Mouse (Mus musculus) thymus, postnatal 4 days (tissue): Measurements from ENCODE around the gene Rnf41.
A peak's percentile ranks its signal among the peaks of the same experiment; 100 is the strongest.

Experiments
- DNase-seq: peaks from one replicate; pipeline ENCODE4 v3.0.0; 2021

The Rnf41 gene

DNA sequence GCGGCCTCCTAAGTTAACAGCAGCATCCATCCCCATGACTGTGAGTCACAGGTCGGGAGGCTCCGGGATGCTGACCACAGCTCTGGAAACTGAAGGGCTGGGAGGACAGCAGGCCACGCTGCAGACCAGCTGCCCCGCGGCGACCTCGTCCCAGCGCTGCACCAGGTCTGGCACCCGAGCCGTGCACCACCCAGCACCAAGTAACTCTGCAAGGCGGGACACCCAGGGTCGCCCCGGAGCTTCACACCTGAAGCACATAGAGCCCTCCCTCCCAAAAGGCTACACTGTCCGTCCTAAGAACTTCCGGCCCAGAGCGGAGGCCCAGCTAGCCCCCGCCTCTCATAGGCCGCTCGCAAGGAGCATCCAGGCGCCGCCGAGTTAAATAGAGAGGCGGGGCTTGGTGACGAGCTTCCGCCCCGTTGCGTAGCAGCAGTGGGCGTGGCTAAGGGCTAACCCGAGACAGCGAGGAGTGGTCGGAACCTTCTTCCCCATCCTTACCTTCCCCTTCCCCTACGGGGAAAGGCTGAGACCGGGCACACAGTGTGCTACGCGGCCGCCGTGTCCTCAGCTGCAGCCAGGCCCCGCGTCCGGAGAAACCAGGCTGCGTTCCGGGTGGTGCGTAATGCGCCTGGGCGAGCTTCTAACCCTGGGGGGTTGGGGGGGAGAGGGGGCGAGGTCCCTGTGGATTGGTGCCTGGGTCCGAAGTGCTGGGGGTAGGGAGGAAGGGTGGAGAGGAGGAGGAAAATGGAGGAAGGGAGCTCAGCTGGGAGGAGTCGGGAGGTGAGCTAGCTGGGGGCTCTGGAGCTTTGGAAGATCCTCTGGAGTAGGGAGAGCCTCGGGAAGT lies at the start of gene Rnf41, which contains the start of gene Nabp2:
TSS of gene Rnf41 (plus strand) at position 447 of the 844 bp plus-strand sequence.
TSS of gene Nabp2 (minus strand) at position 282 of the 844 bp plus-strand sequence.
- peak; percentile 98 for DNase-seq

DNA sequence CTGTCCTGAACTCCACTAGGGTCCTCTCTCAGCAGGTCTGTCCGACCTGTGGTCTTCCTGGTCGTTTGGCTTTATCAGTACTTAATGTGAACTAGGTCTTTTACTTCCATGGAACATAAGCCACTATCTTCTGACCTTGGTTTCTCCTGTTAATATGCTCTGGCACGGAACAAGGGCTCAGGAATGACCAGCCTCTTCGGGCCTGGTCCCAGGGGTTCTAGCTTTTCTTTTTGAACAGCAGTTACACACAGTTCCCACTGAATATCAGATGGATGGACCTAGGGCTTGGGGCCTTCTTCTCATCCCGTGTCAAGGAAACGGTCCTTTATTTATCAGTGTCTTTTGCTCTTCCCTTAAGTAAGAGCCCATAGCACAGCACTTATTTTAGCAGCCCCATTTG lies 49.6 kb upstream of the Rnf41 start:
- no peak for DNase-seq

DNA sequence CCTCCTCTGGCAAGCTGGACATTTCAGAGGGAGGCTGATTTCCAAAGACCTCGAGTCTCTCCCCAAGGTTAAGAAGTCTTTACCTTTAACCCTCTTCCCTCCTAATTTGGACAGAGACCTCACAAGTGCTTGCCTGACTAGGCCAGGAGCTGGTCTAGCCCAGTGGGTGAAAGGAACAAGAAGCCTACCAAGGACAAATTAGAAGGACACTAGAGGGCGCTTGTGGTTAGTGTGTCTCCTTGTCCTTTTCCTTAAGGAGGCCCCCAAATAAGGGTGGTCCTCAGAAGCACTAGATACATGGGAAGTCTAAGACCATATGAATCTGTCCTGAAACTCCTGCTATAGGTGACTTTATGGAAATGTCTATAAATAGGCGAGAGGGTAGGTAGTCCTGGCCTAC lies 48.9 kb upstream of the Rnf41 start:
- DNase-seq = no peak

DNA sequence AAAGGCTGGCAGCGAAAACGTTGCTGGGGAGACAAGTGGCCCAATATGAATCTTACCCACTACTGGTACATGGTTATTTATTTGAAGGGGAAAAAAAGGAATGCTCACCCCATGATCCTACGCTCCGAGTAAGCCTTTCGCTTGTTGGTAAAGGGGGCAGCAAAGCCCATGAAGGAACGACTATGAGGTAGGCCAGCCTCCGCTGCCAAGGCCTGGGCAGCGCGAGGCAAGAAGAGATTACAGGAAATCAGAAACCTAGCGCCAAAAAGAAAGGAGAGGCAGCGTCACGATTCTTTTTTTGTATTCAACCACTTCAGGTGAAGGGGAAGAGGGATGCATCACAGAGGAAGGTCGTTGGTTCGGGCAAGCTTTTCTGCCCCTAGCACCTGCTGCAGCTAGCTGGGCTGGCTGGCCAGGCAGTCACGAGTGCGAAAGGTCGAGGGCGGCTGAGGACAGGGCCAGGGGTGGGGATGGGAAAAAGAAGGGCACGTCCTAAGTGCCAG lies 43.5 kb upstream of the Rnf41 start:
- no peak for DNase-seq

DNA sequence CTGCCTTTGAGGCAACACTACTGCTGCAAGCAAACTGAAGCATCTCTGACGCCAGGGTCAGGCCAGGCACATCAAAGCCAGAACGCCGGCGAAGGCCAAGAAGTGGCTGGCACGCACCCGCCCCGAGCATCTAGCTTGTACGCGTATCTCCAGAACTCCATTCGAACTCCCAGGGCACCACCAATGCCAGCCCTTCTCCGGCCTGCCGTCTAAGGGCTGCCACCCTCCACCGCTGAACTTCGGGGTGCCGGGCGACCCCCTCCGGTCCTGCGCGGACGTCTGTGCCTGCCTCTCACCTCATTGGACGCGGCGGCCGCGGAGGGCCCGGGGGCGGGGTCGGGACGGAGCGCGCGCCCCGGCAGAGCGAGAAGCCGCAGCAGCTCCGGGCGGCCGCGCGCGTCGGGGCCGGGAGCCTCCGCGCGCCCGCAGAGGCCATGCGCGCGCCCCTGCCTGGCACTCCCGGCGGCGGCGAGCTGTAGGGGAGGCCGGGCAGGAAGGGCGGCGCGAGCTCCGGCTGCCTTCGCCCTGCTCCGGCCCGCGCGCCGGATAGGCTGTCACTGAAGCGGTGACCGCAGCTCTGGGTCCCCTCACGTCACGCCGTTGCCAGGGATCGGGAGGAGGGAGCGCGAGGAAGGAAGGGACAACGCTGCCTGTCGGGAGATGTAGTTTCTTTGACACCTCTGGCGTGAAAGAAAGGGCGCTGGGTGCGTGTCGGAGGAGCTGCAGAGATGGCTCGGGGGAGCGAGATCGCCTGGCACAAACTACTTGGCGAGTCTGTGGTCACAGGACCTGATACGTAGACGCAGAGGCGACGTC lies 42.8 kb upstream of the Rnf41 start, which contains the start of gene Coq10a:
TSS of gene Coq10a (minus strand) at position 596 of the 816 bp plus-strand sequence.
- DNase-seq = peak; percentile 94

DNA sequence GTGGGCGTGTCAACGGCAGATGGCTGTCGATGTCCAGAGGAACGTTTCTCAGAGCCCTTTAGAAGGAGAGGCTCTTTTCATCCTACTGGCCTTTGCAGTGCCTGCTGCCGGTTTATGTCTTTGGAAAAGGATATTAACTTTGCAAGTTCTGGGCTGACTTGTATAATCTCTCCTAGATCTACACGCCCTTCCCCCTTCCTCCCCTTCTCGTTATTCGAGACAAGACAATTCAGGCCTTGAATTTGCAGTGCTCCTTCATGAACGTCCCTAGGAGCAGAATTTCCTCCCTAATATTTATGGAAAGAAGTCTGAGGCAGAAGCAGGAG lies 42.3 kb upstream of the Rnf41 start:
- no peak for DNase-seq

DNA sequence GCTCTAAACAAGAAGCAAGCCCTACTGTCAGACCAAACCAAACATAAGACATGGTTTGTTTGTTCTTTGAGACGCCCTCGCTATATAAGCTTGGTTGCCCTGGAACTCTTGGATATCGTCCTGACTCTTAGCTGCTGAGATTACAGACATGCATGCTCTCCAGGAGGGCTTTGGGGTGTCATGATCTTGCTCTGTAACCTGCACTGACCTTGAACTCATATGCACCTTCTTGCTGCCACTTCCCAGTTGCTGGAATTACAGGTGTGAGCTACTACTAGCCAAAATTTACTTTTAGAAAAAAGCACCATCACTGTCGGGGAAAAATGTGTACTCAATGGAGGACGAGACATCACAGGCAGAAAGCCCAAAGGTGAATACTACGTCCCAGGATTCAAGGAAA lies 41.9 kb upstream of the Rnf41 start:
- DNase-seq = no peak

DNA sequence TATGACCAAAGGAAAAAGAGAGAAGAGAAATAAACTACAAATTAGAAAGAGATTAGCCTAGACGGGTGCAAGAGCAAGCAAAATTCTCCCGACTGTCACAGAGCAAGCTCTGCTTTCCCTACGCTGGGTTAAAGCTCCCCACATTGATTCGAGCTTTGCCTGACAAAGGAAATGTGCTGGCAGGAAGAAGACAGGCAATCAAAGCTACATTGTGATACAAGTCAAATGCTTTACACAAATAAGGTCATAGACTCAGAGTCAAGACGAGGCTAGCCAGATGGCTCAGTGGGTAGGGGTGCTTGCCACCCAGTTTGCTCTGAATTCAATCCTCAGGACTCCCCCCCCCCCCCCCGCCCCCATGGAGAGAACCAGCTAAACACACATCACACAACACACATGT lies 41.4 kb upstream of the Rnf41 start:
- DNase-seq = no peak

DNA sequence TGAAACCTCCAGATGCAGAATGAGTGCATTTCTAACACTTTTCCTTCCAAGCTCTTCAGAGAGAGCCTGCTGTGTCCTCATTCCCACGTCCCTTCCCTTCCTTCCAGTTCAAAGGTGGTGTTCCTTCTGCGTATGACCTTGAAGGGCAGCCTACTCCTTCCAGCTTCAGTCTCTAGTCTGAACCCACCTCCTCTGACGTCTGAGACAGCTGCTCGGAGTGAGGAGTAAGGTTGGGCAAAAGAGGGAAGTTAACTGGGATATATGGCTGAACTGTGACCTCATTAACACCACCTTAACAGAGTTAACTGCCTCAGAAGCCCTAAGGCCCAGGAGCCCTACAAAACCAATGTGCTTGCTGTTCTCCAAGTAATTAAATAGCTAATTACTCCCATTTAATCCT lies 40.9 kb upstream of the Rnf41 start:
- no peak for DNase-seq

DNA sequence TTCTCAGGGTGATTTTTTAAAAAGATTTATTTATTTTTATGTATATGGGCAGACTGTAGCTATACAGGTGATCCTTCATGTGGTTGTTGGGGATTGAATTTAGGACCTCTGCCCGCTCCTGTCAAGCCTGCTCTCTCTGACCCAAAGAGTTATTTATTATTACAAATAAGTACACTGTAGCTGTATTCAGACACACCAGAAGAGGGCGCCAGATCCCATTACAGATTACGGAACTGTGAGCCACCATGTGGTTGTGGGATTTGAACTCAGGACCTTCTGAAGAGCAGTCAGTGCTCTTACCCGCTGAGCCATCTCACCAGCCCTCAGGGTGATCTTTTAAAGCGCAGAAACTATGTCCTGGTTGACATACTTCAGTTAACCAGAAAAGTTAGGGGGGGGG lies 39.3 kb upstream of the Rnf41 start:
- DNase-seq = no peak

DNA sequence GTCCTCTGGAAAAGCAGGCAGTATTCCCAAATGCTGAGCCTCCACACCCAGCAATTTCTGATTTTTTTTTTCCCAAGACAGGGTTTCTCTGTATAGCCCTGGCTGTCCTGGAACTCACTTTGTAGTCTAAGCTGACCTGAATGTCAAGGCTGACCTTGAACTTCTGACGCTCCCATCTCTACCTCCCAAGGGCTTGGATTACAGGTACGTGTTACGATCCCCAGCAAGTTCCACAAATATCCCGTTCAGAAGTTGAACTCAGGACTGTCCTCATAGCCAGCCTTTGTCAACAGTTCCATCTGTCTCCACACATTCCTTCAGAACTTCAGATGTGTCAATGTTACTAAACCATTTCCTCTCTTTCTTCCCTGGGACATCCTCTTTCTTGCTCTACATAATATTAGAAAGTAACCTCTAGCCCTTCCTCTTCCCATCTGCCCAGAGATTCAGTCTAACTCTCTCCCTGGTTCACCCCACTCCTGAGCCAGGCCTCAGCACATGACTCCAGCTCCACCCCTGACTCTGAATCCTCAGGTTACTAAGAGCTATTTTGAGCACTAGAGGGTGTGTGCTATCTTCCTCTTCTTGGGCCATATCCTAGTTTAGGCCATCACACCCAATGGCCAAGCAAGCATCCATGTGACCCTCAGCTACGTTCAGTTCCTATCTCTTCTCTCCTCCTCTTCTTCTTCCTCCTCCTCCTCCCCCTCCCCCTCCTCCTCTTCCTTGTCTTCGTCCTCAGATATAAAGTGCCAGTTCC lies 38.3 kb upstream of the Rnf41 start:
- DNase-seq = no peak

DNA sequence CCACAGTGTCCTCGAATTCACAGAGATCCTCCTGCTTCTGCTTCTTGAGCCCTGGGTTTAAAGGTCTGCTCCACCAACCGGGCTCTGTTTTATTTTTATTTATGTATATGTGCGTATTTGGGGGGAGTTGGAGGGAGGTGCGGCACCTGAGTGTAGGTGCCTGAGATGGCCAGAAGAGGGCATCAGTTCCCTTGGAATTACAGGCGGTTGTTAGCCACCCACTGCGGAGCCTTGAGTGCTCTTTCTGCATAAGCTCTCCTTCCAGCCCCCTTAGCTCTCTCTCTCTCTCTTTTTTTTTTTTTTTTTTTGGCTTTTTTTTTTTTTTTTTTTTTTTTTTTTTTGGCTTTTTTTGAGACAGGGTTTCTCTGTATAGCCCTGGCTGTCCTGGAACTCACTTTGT lies 37.1 kb upstream of the Rnf41 start:
- peak; percentile 41 for DNase-seq

DNA sequence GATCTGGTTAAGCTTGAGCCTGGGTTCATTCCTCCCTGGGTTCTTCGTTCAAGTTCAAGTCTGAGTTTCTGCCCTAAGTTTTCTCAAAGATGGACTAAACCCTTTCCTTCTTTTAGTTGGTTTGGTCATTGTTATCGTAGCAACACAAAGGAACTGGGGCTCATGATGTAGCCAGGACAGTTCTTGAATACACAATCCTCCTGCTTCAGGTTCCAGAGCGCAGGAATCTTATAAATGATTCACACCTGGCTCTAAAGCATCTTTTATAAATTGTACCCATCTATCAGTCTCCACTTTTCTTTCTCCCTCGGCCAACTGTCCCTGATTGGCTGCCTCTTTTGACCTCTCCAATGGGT lies 35.4 kb upstream of the Rnf41 start:
- no peak for DNase-seq

DNA sequence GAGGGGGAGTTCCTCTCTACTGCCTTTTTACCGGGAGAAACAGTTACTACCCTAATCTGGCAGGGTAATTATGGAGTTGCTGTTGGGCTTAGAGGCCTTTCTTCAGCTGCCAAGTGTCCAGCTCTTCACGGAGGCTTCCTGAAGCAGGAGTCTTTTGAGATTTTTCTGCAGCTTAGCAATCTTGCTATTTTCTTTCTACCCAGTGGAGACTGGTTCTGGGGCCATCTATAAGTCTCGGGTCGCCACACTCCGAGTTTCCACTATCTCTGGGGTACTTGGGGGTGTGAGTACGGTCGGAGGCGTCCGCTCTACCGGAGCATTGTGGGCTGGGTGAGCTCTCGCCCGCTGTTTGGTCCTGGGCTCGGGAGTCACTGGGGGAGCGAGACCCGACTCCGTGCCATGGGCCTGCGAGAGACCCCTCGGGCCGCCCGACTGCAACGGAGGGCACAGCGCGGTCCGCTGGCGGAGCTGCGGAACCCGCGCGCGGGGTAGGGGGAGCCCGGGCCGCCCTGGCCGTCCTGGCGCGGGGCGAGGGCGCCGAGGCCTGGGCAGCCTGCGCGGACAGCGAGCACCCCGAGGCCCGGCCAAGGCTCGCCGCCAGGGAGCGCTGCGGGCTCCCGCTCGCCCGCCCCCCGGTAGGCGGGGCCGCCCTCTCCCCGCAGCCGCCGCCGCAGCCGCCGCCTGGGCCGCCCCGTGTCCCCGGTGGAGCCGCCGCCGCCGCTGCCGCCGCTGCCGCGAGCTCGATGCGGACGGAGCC lies 34.8 kb upstream of the Rnf41 start, which contains the start of gene Ankrd52:
TSS of gene Ankrd52 (plus strand) at position 661 of the 757 bp plus-strand sequence.
- DNase-seq = peak; percentile 94

DNA sequence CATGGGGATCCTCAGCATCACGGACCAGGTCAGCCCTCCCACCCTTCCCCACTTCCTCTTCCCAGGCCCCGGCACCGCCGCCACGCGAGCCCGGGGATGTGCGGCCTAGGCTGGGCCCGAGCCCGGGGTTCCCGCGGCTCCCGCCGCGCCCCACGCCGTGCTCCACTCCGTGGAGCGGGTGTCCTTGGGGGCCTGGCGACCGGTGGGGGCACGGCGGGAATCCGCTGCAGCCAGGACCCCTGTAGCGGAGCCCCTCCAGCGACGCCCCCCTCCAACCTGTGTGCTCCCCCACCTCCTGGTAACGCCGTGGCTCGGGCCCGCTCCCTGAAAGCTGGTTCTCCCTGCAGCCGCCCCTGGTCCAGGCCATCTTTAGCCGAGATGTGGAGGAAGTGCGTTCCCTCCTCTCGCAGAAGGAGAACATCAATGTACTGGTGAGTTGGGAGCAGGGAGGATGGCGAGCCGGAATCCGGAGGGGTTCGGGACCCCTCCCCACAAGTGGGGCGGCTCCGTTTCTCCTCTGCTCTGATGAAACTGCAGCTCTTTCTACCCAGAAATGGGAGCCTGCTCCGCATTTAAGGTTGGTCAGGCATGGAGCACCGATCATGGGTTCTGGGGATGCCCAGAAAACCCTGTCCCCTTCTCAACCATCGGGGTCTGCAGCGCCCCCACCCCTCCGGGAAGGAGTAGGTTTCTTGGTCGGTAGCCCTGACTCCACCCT lies 34.1 kb upstream of the Rnf41 start:
- DNase-seq = peak; percentile 70

DNA sequence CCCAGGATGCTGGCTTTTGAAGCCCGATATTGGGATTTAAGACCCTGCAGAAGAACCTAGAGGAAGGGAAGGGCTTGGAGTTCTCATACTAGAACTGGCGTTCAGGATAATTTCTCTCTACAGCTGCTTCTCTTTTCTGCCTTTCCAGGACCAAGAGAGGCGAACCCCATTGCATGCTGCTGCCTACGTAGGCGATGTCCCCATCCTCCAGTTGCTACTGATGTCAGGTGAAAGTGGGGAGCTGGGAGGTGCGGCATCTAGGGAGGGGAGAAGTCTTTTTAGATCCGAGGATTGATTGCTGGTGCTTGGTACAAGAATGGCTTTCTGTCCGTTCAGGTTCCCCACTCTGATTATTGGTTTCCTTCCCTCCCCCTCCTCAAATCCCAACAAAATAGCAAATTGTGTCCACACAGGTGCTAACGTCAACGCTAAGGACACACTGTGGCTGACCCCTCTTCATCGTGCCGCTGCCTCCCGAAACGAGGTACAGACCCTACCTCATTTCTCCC lies 33.5 kb upstream of the Rnf41 start:
- no peak for DNase-seq

DNA sequence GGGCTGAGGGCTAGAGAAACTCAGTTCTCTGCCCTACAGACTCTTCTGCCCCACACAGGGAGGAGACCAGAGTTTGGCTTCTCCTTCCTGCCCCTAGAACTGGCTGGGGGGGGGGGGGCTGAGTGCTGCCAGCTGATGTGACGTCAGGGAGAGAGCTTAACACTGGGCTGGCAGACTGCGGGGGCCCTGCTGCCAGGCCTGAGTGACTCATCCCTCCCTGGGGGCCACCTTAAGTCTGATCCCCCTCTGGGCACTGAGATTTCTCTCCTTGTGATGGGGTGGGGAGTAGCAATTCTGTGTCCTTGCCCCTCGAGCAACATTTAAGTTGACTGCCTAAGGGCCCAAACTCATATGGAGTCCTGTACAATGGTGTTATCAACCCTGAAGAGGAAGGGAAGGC lies 33.0 kb upstream of the Rnf41 start:
- no peak for DNase-seq

DNA sequence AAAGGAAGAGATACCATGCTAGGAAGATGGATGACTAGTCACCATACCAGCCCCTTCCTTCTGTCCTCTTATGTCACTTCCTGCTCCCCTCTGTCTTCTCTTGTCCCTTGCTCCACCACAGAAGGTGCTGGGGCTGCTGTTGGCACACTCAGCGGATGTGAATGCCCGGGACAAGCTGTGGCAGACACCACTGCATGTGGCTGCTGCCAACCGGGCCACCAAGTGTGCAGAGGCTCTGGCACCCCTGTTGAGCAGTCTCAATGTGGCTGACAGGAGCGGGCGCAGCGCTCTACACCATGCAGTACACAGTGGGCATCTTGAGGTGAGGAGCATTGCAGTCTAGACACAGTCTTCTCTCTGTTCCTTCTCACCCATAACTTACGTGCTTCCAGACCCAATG lies 32.2 kb upstream of the Rnf41 start:
- DNase-seq = no peak

DNA sequence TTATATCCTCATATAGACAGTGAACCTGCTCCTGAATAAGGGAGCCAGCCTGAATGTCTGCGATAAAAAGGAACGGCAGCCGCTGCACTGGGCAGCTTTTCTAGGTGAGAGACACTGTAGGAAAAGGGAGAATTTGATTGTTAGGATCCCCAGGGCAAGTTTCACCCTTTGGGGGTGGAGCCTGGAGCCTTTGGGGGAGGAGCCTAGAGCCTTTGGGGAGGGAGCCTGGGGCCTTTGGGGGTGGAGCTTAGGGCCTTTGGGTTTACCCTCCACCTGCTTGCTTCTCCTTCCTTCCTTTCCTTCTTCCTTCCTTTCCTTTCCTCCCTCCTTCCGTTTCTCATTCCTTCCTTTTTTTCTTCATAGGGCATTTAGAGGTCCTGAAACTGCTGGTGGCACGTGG lies 30.9 kb upstream of the Rnf41 start:
- peak; percentile 57 for DNase-seq

DNA sequence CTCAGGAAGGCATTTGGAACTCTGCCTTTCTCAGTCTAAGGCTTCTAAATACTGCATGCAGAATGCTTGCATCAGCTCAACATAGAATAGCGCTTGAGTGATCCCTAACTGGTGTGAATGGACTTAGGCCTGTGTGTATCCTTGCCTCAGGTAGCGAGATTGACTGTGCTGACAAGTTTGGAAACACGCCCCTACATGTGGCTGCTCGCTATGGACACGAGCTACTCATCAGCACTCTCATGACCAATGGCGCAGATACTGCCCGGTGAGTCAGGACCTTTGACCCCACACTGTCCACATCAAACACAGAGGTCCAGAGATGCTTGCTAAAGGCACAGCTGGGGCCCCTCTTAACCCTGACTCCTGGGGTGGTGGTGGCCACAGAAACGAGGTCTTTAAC lies 29.0 kb upstream of the Rnf41 start:
- DNase-seq = no peak

DNA sequence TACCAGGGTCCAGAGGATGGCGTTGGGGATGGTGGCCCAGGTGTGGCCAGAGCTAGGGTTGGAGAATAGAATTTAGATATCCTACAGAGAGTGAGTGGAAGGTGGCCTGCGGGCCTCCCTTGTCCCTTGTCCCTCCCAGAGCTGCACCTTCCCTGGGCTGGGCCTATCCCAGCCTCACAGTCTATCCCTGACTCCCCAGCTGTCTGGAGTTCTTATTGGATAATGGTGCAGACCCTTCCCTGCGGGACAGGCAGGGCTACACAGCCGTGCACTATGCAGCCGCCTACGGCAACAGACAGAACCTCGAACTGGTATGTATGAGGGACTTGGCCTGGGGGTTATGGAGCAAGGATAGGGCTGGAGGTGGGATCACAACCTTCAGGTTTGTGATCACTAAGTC lies 25.6 kb upstream of the Rnf41 start:
- DNase-seq = no peak

DNA sequence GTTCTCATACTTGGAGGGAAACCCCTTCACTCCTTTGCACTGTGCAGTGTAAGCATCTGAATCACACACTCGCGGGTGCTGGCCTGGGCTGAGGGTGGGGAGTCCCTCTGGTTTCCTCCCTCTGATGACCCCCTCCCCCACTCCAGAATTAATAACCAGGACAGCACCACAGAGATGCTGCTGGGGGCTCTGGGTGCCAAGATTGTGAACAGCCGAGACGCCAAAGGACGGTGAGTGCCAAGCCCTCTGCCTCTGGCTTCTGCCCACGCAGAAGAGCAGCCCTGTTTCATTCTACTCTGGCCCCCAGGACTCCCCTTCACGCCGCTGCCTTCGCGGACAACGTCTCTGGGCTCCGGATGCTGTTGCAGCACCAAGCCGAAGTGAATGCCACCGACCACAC lies 22.5 kb upstream of the Rnf41 start:
- no peak for DNase-seq
